14 mouse cellular contexts compared by ENCODE assay signal in genomic region chr3:80372436-80372835, GRCm38 (mm10).
DNase-seq lines count a peak whose midpoint lies in the region; ATAC-seq and TF ChIP-seq lines count a peak whose summit lies in the region.
"Had no signal": no experiment of that assay in that cellular context is flagged by ENCODE, and none has a peak within 500 bp of the region (broad histone marks: within the 10 kb centered on the region; RNA-seq: fewer than 3 reads in every experiment).

No protein-coding gene starts in this region.

- H3K9ac ChIP-seq in midbrain, postnatal 0 days (replicated peaks; ENCODE audit: low read length, poor library complexity, severe bottlenecking): no peak overlapping the region
- H3K9ac ChIP-seq in midbrain, embryonic 11.5 days (ENCODE audit: low read length): no peak overlapping the region
- H3K9ac ChIP-seq in liver, postnatal 0 days (replicated peaks): no peak overlapping the region
- H3K9ac ChIP-seq: forebrain, embryonic 12.5 days; heart, embryonic 12.5 days; lung, embryonic 15.5 days had no signal

- no peaks in the 10 kb centered on the region for H3K9me3 ChIP-seq in midbrain, postnatal 0 days (ENCODE audit: low read length)
- H3K9me3 ChIP-seq in midbrain, embryonic 11.5 days (ENCODE audit: control insufficient read depth, low read length): no peaks in the 10 kb centered on the region
- no peaks in the 10 kb centered on the region for H3K9me3 ChIP-seq in liver, postnatal 0 days (ENCODE audit: low read length)
- H3K9me3 ChIP-seq: forebrain, embryonic 12.5 days; heart, embryonic 12.5 days; lung, embryonic 15.5 days had no signal

- H3K36me3 ChIP-seq in midbrain, postnatal 0 days (ENCODE audit: insufficient read depth, low read length): no peaks in the 10 kb centered on the region
- no peaks in the 10 kb centered on the region for H3K36me3 ChIP-seq in midbrain, embryonic 11.5 days (ENCODE audit: control insufficient read depth, insufficient read depth, low read length)
- no peaks in the 10 kb centered on the region for H3K36me3 ChIP-seq in liver, postnatal 0 days (replicated peaks; ENCODE audit: insufficient read depth, low read length)
- H3K36me3 ChIP-seq: forebrain, embryonic 12.5 days; heart, embryonic 12.5 days; lung, embryonic 15.5 days had no signal

- TF ChIP-seq EP300 in liver, postnatal 0 days (IDR thresholded peaks at IDR 0.05; ENCODE audit: low read depth): no peak

- no peak overlapping the region for H3K4me3 ChIP-seq in midbrain, postnatal 0 days (ENCODE audit: low read depth, low read length)
- H3K4me3 ChIP-seq in midbrain, embryonic 11.5 days (ENCODE audit: low read depth, low read length): no peak overlapping the region
- no peak overlapping the region for H3K4me3 ChIP-seq in liver, postnatal 0 days (ENCODE audit: low read depth, low read length)
- H3K4me3 ChIP-seq: forebrain, embryonic 12.5 days; heart, embryonic 12.5 days; lung, embryonic 15.5 days had no signal

- ATAC-seq in midbrain, postnatal 0 days (ENCODE audit: low FRiP score): no peak
- no peak for ATAC-seq in midbrain, embryonic 11.5 days (ENCODE audit: low FRiP score)
- ATAC-seq in liver, postnatal 0 days: no peak

- no peaks in the 10 kb centered on the region for H3K27me3 ChIP-seq in midbrain, postnatal 0 days (ENCODE audit: insufficient read depth, low read length)
- H3K27me3 ChIP-seq in midbrain, embryonic 11.5 days (ENCODE audit: control insufficient read depth, insufficient read depth, low read length): no peaks in the 10 kb centered on the region
- no peaks in the 10 kb centered on the region for H3K27me3 ChIP-seq in liver, postnatal 0 days (ENCODE audit: insufficient read depth, low read length)
- H3K27me3 ChIP-seq: forebrain, embryonic 12.5 days; heart, embryonic 12.5 days; lung, embryonic 15.5 days had no signal

- no peak overlapping the region for H3K27ac ChIP-seq in midbrain, postnatal 0 days (ENCODE audit: low read depth, low read length)
- no peak overlapping the region for H3K27ac ChIP-seq in midbrain, embryonic 11.5 days (ENCODE audit: low read depth, low read length)
- no peak overlapping the region for H3K27ac ChIP-seq in liver, postnatal 0 days (ENCODE audit: low read depth)
- H3K27ac ChIP-seq: forebrain, embryonic 12.5 days; lung, embryonic 15.5 days had no signal

- no peaks in the 10 kb centered on the region for H3K4me1 ChIP-seq in midbrain, postnatal 0 days (ENCODE audit: insufficient read depth, low read length)
- no peaks in the 10 kb centered on the region for H3K4me1 ChIP-seq in midbrain, embryonic 11.5 days (ENCODE audit: control insufficient read depth, insufficient read depth, low read length)
- H3K4me1 ChIP-seq in liver, postnatal 0 days (ENCODE audit: insufficient read depth): no peaks in the 10 kb centered on the region
- H3K4me1 ChIP-seq: forebrain, embryonic 12.5 days; heart, embryonic 12.5 days; lung, embryonic 15.5 days had no signal

- TF ChIP-seq CTCF in midbrain, postnatal 0 days (IDR thresholded peaks at IDR 0.05): peak; percentile 27
- TF ChIP-seq CTCF in liver, postnatal 0 days (IDR thresholded peaks at IDR 0.05; ENCODE audit: low read depth): no peak

- no peak overlapping the region for H3K4me2 ChIP-seq in midbrain, postnatal 0 days (ENCODE audit: low read depth, low read length, poor library complexity, severe bottlenecking)
- no peak overlapping the region for H3K4me2 ChIP-seq in midbrain, embryonic 11.5 days
- H3K4me2 ChIP-seq in liver, postnatal 0 days (ENCODE audit: low read depth, low read length): no peak overlapping the region
- H3K4me2 ChIP-seq: forebrain, embryonic 12.5 days; heart, embryonic 12.5 days; lung, embryonic 15.5 days had no signal

- 82% methylated on average over 3 of the region's 3 CpGs for WGBS in midbrain, postnatal 0 days
- 89% methylated on average over 3 of the region's 3 CpGs for WGBS in midbrain, embryonic 11.5 days
- 53% methylated on average over 3 of the region's 3 CpGs for WGBS in liver, postnatal 0 days (ENCODE audit: insufficient replicate concordance)

- peak; percentile 3 for DNase-seq in embryo, embryonic 11 days
- DNase-seq in embryo, embryonic 10 days (ENCODE audit: low spot score): no peak
- DNase-seq in midbrain, postnatal 0 days (ENCODE audit: low spot score): peak; percentile 37
- DNase-seq in midbrain, embryonic 11.5 days (ENCODE audit: low spot score, missing footprints): no peak
- peak; percentile 63 to 73 for DNase-seq in cerebellum, postnatal 14 days
- no peak for DNase-seq in frontal cortex, postnatal 14 days (ENCODE audit: low spot score in 2 of 2)
- no peak for DNase-seq in liver, postnatal 0 days
- DNase-seq: adrenal gland, postnatal 25 days; heart, postnatal 36 days; liver; thymus, postnatal 25 days had no signal

Comparison
In these comparisons a context has a peak if more than half of its experiments do, and no peak if none do; other contexts are left out.
1. DNase-seq: peak in embryo, embryonic 11 days (single experiment), midbrain, postnatal 0 days (single experiment) and cerebellum, postnatal 14 days (2 of 2); none in embryo, embryonic 10 days (single experiment), midbrain, embryonic 11.5 days (single experiment), frontal cortex, postnatal 14 days (0 of 2) and liver, postnatal 0 days (single experiment).